Mouse (Mus musculus) stomach, embryonic 16.5 days (tissue): Measurements from ENCODE around the gene Igf1r. TPM values are rescaled to one million over a fixed set of nuclear protein-coding genes. Genes with fewer than 3 reads are reported as not detected.

Experiments used
- ATAC-seq: fragments of 200-750 bp; cut with Nextera tagmentation; 2 replicates; pipeline ENCODE4 v1.8.0; 2017; ENCODE audit warnings: moderate number of reproducible peaks, moderate TSS enrichment; ENCODE audit not compliant: insufficient read depth, low FRiP score
- H3K27ac ChIP-seq: fragments of 300-500 bp; sonication (generic); 2 replicates; pipeline ENCODE4 v1.5.1; 2014; ENCODE audit warnings: low read length
- H3K27me3 ChIP-seq: fragments of 300-500 bp; sonication (generic); 2 replicates; pipeline ENCODE4 v1.6.1; 2014; ENCODE audit warnings: low read length, control low read depth, mixed read lengths; ENCODE audit not compliant: control insufficient read depth, insufficient read depth
- H3K36me3 ChIP-seq: fragments of 300-500 bp; sonication (generic); 2 replicates; pipeline ENCODE4 v1.6.1; 2014; ENCODE audit warnings: low read length; ENCODE audit not compliant: control insufficient read depth, insufficient read depth
- H3K4me1 ChIP-seq: fragments of 300-500 bp; sonication (generic); 2 replicates; pipeline ENCODE4 v1.6.1; 2014; ENCODE audit warnings: low read length, control low read depth, mixed read lengths; ENCODE audit not compliant: control insufficient read depth, insufficient read depth
- H3K4me2 ChIP-seq: fragments of 300-500 bp; sonication (generic); 2 replicates; pipeline ENCODE4 v1.6.1; 2014; ENCODE audit warnings: low read depth, low read length, mixed read lengths
- H3K4me3 ChIP-seq: fragments of 300-500 bp; sonication (generic); replicated peaks from 2 replicates; pipeline ENCODE4 v1.5.1; 2014; ENCODE audit warnings: mild to moderate bottlenecking, low read length
- H3K9ac ChIP-seq: fragments of 300-500 bp; sonication (generic); 2 replicates; pipeline ENCODE4 v1.6.1; 2014; ENCODE audit warnings: low read length
- H3K9me3 ChIP-seq: fragments of 300-500 bp; sonication (generic); replicated peaks from 2 replicates; pipeline ENCODE4 v1.6.1; 2016; ENCODE audit warnings: low read length, control low read depth; ENCODE audit not compliant: control insufficient read depth
- WGBS: fragments of 180-500 bp; shearing (Covaris S2); extraction: QIAGEN DNeasy Blood & Tissue Kit; methylation state at CpG from one replicate; pipeline ENCODE4 v1.1.7; 2014; 5-methylcytosine and 5-hydroxymethylcytosine counted together
- polyA plus RNA-seq: library from polyadenylated mRNA; unstranded; fragments of >200 nt; fragmentation: Nextera tagmentation; extraction: Ambion mirVana; gene quantifications from 2 replicates; pipeline ENCODE4 v1.2.1, GENCODE M21; 2015

Igf1r gene
- polyA plus RNA-seq, 1 experiment from 2014 or later = 15.0 TPM

GRCm38 (mm10) chr7:68241205-68241604, 288.6 kb downstream of the Igf1r start:
- no peaks in the 10 kb centered on the region for H3K36me3 ChIP-seq
- no peak overlapping the region for H3K27ac ChIP-seq
- WGBS = 81% methylated on average over 9 of the region's 9 CpGs
- no peak for ATAC-seq
- H3K9me3 ChIP-seq = no peaks in the 10 kb centered on the region
- no peaks in the 10 kb centered on the region for H3K27me3 ChIP-seq
- H3K4me2 ChIP-seq = no peak overlapping the region
- no peak overlapping the region for H3K9ac ChIP-seq
- no peaks in the 10 kb centered on the region for H3K4me1 ChIP-seq
- no peak overlapping the region for H3K4me3 ChIP-seq

DNA sequence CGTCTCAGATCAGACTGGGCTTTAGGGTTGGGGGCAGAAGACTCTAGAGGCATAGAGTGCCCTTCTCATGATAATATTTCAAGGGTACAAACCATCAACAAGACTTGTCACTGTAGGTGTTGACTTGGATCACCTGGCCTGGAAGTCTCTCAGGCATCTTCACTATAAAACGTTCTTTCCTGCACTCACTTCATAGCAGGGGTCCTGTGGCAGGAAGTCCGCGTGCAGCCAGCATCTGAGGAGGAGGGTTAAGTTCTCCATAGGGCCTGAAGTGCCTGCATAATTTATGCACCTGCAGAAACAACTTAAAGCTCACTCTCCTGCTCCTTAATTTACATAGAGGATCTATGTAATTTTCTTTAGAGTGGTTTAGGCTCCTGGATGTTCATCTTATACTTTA, 293.1 kb downstream of the Igf1r start:
- Histone ChIP-seq H3K27ac (no peak overlapping the region), H3K9me3 (peaks cover 5% of the 10 kb centered on the region; the same call in 1 of the 2 replicates), H3K4me1 (no peaks in the 10 kb centered on the region), H3K4me2 (no peak overlapping the region), H3K9ac (no peak overlapping the region), H3K36me3 (no peaks in the 10 kb centered on the region), H3K27me3 (no peaks in the 10 kb centered on the region), H3K4me3 (no peak overlapping the region)
- ATAC-seq = no peak
- WGBS = 41% methylated on average over 4 of the region's 4 CpGs

DNA sequence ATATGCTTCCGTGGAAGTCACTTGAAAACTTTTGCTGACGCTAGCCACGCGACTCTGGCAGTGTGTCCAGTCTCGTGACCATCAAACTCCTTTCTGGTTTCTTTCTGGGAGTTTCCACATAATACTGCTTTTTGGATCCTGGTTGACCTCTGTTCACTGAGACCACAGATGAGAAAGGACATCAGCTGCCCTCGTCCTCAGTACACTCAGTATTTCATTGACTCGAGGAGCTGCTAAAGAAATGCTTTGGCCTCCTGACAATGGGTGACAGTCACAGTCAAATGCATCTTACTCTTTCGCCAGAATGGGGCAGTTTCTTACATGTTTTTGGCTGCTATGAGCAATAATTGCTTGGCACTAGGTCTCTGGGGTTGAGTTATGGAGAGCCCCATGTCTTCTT, 293.6 kb downstream of the Igf1r start:
- Histone ChIP-seq H3K4me1 (no peaks in the 10 kb centered on the region), H3K4me2 (no peak overlapping the region), H3K4me3 (no peak overlapping the region), H3K9me3 (peaks cover 5% of the 10 kb centered on the region; the same call in 1 of the 2 replicates), H3K27me3 (no peaks in the 10 kb centered on the region), H3K36me3 (no peaks in the 10 kb centered on the region), H3K9ac (no peak overlapping the region), H3K27ac (no peak overlapping the region)
- 83% methylated on average over 8 of the region's 8 CpGs for WGBS
- ATAC-seq = no peak

DNA sequence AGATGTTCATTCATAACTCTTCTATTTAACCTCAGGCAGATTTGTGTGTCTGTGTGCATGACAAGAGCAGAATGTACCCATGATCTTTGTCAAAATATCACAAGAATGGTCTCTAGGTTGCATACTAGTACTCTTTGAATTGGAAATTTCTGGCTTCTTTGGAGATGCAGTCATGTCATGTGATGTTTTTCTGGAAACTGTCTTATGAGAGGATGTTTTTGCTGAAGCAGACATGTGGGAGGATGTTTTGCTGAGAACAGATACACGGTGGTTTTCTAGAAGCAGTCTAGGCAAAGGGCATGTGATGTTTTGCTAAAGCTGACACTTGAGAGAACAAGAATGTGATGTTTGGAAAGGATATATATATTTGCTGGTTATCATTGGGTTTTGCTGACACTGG, 297.8 kb downstream of the Igf1r start:
- Histone ChIP-seq H3K9ac (no peak overlapping the region), H3K27me3 (no peaks in the 10 kb centered on the region), H3K4me1 (no peaks in the 10 kb centered on the region), H3K9me3 (peaks cover 5% of the 10 kb centered on the region; the same call in 1 of the 2 replicates), H3K4me2 (no peak overlapping the region), H3K4me3 (no peak overlapping the region), H3K36me3 (no peaks in the 10 kb centered on the region), H3K27ac (no peak overlapping the region)
- no peak for ATAC-seq
- 51% methylated on average over 1 of the region's 1 CpGs for WGBS

DNA sequence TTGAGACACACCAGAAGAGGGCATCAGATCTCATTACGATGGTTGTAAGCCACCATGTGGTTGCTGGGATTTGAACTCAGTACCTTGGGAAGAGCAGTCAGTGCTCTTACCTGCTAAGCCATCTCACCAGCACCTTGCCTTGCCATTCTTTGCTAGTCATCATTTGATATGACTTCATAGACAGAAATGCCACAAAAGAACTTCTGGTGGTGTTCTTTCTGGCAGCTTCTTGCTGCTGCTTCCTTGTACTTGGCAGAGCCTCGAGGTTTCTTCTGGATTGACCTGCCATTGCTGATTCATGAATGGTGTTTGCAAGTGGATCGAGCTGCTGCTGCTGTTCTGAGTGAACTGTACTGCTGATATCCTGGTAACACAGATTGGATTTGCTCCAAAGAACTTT, 298.3 kb downstream of the Igf1r start:
- H3K4me2 ChIP-seq = no peak overlapping the region

GRCm38 (mm10) chr7:68257767-68258166, 305.1 kb downstream of the Igf1r start:
- Histone ChIP-seq H3K4me3 (no peak overlapping the region), H3K36me3 (no peaks in the 10 kb centered on the region), H3K9ac (no peak overlapping the region), H3K27me3 (no peaks in the 10 kb centered on the region), H3K27ac (no peak overlapping the region), H3K4me2 (no peak overlapping the region), H3K9me3 (no peaks in the 10 kb centered on the region), H3K4me1 (peaks cover 8% of the 10 kb centered on the region)
- ATAC-seq = no peak
- 60% methylated on average over 2 of the region's 2 CpGs for WGBS

More for the DNA sequence above, 298.3 kb downstream of the Igf1r start:
- no peak overlapping the region for H3K27ac ChIP-seq
- no peaks in the 10 kb centered on the region for H3K4me1 ChIP-seq
- no peak for ATAC-seq
- 80% methylated on average over 3 of the region's 3 CpGs for WGBS
- no peaks in the 10 kb centered on the region for H3K27me3 ChIP-seq
- H3K4me3 ChIP-seq = no peak overlapping the region
- H3K36me3 ChIP-seq = no peaks in the 10 kb centered on the region
- peaks cover 5% of the 10 kb centered on the region; the same call in 1 of the 2 replicates for H3K9me3 ChIP-seq
- no peak overlapping the region for H3K9ac ChIP-seq

DNA sequence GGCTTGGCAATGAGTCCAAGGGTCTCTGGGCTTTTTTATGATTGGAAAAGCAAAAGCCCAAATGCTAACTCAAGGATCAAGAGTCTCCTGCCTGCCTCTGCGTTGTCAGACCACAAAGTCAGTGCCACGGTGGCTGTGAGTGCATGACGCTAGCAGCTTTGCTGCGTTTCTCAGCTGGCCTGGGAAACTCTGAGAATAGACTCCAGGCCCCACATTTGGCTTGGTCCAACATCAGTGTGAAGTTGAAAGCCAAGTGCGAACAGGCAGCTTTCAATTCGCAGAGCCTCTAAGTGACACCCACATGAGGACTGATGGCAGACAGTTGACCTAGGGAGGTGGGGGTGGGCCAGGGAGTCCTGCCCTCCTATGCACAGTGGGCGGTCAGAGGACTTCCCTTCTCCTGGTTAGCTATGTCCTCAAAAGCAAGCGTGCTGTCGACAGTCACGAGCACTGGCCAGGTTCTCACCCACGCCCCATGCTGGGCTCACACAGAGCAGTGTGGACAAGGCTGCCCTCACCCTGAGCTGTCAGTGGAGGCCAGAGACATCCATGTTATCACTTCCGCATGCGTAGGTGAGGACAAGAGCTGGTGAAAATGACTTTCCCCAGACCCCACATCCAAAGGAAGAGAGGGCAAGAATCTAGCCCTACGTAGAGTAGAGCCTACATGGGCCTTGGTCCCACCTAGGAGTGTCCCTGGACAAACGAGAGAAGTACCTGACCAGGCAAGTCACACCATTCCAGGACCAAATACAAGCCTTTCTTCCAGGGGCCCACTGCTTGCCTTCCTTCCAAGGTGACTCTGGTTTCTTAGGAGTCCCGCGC, 305.9 kb downstream of the Igf1r start:
- Histone ChIP-seq H3K9me3 (no peaks in the 10 kb centered on the region), H3K27ac (no peak overlapping the region), H3K9ac (no peak overlapping the region), H3K4me2 (no peak overlapping the region), H3K4me3 (no peak overlapping the region), H3K4me1 (peaks cover 8% of the 10 kb centered on the region), H3K27me3 (no peaks in the 10 kb centered on the region), H3K36me3 (no peaks in the 10 kb centered on the region)
- no peak for ATAC-seq
- 73% methylated on average over 17 of the region's 17 CpGs for WGBS

GRCm38 (mm10) chr7:68259523-68260081, 307.0 kb downstream of the Igf1r start:
- H3K27me3 ChIP-seq = 0 out of 2 replicates have a peak, but pooled peaks cover 4% of the 10 kb centered on the region
- WGBS = 50% methylated on average over 6 of the region's 6 CpGs
- no peak overlapping the region for H3K4me3 ChIP-seq
- ATAC-seq = no peak
- no peaks in the 10 kb centered on the region for H3K36me3 ChIP-seq
- no peak overlapping the region for H3K27ac ChIP-seq
- H3K4me2 ChIP-seq = no peak overlapping the region
- H3K9ac ChIP-seq = no peak overlapping the region
- no peaks in the 10 kb centered on the region for H3K9me3 ChIP-seq
- peaks cover 18% of the 10 kb centered on the region for H3K4me1 ChIP-seq

- Histone ChIP-seq H3K4me2 (no peak overlapping the region), H3K27me3 (0 out of 2 replicates have a peak, but pooled peaks cover 4% of the 10 kb centered on the region), H3K36me3 (no peaks in the 10 kb centered on the region), H3K9me3 (no peaks in the 10 kb centered on the region), H3K4me1 (peaks cover 20% of the 10 kb centered on the region), H3K4me3 (no peak overlapping the region), H3K9ac (no peak overlapping the region), H3K27ac (no peak overlapping the region)
- WGBS = 49% methylated on average over 8 of the region's 8 CpGs
- ATAC-seq = no peak
Measured at GRCm38 (mm10) chr7:68262612-68263200, 310.1 kb downstream of the Igf1r start.
